Mouse (Mus musculus): Measurements from ENCODE around the gene Miga1. TPM values are rescaled to one million over a fixed set of nuclear protein-coding genes. Genes with fewer than 3 reads are reported as not detected.

Gene Miga1
- polyA plus RNA-seq, 1 experiment: 5.2 TPM

DNA sequence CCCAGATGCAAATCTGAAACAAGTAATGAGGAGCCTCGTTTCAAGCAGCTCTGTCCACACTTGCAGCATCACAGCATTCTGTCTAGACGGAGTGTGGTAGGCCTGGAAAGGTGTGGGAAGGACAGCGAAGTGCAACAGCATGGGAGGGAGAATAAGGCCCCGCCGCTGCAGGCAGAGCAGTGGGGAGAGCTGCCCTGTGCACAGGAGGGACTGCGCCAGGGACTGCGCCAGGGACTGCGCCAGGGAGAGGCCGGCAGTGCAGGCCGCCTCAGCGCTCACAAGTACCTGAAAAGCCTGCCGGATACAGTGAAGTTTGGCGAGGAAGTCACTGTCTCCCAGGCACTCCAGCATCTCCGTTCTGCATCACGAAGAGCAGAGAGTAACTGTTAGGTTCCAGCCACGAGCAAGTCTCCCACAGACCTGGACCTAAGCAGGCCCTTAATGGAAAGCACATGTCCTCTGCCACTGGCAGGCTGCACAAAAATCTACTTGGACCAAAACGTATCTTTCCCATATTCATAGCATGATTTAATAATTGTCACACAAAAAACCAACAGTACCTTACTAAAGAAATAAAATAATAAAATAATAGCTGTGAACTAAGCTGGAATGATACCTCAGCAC is 49.9 kb downstream of the Miga1 start:
- no peaks in the 10 kb centered on the region for H3K27me3 ChIP-seq (replicated peaks)
- H3K4me3 ChIP-seq (replicated peaks): no peak overlapping the region
- H3K9me3 ChIP-seq: no peaks in the 10 kb centered on the region
- H3K36me3 ChIP-seq (replicated peaks; ENCODE audit: low read length): peaks cover 80% of the 10 kb centered on the region
- no peak for TF ChIP-seq GATA1 (IDR thresholded peaks at IDR 0.05; ENCODE audit: borderline replicate concordance, low read length)
- no peak for TF ChIP-seq FLI1 (IDR thresholded peaks at IDR 0.05; ENCODE audit: low read length)
- peaks cover 11% of the 10 kb centered on the region for H3K4me1 ChIP-seq

DNA sequence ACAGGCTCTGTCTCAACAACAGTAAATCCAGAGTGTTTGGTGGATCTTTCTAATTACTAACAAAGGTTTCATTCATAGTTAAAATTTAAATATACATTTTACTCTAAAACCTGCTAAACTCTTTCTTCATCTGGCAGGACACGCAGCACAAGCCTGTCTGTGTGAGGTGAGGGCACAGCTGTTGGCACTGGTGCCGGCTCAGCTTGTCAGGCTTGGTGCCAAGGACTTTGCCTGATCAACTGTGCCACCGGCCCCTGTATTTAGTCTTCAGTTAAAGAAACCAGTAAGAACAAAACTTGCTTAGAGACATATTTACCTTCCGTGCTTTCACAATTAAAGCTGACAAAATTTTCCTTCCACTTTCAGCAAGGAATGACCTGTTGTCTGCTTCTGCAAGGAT is 51.5 kb downstream of the Miga1 start:
- peaks cover 11% of the 10 kb centered on the region for H3K4me1 ChIP-seq
- H3K9me3 ChIP-seq: no peaks in the 10 kb centered on the region
- H3K36me3 ChIP-seq (replicated peaks; ENCODE audit: low read length): peaks cover 80% of the 10 kb centered on the region
- TF ChIP-seq FLI1 (IDR thresholded peaks at IDR 0.05; ENCODE audit: low read length) (no peak), GATA1 (IDR thresholded peaks at IDR 0.05; ENCODE audit: borderline replicate concordance, low read length) (no peak)
- H3K4me3 ChIP-seq (replicated peaks): no peak overlapping the region
- H3K27me3 ChIP-seq (replicated peaks): no peaks in the 10 kb centered on the region

GRCm38 (mm10) chr3:152288276-152288675 is 51.9 kb downstream of the Miga1 start:
- H3K4me1 ChIP-seq: peaks cover 6% of the 10 kb centered on the region
- H3K9me3 ChIP-seq: no peaks in the 10 kb centered on the region
- H3K4me3 ChIP-seq (replicated peaks): no peak overlapping the region
- H3K36me3 ChIP-seq (replicated peaks; ENCODE audit: low read length): peaks cover 80% of the 10 kb centered on the region
- TF ChIP-seq GATA1 (IDR thresholded peaks at IDR 0.05; ENCODE audit: borderline replicate concordance, low read length): no peak
- no peaks in the 10 kb centered on the region for H3K27me3 ChIP-seq (replicated peaks)

- peaks cover 82% of the 10 kb centered on the region for H3K36me3 ChIP-seq (replicated peaks; ENCODE audit: low read length)
- peaks cover 4% of the 10 kb centered on the region; the same call in 1 of the 2 replicates for H3K4me1 ChIP-seq
- H3K27me3 ChIP-seq (replicated peaks): no peaks in the 10 kb centered on the region
- TF ChIP-seq GATA1 (IDR thresholded peaks at IDR 0.05; ENCODE audit: borderline replicate concordance, low read length): no peak
- TF ChIP-seq FLI1 (IDR thresholded peaks at IDR 0.05; ENCODE audit: low read length): no peak
- no peak overlapping the region for H3K4me3 ChIP-seq (replicated peaks)
- H3K9me3 ChIP-seq: no peaks in the 10 kb centered on the region
Observed at GRCm38 (mm10) chr3:152287810-152288209, 52.4 kb downstream of the Miga1 start.

GRCm38 (mm10) chr3:152284759-152285158 is 55.4 kb downstream of the Miga1 start:
- H3K27me3 ChIP-seq (replicated peaks): no peaks in the 10 kb centered on the region
- peaks cover 3% of the 10 kb centered on the region; the same call in 1 of the 2 replicates for H3K4me1 ChIP-seq
- H3K36me3 ChIP-seq (replicated peaks; ENCODE audit: low read length): peaks cover 77% of the 10 kb centered on the region
- no peak for TF ChIP-seq GATA1 (IDR thresholded peaks at IDR 0.05; ENCODE audit: borderline replicate concordance, low read length)
- TF ChIP-seq FLI1 (IDR thresholded peaks at IDR 0.05; ENCODE audit: low read length): no peak
- H3K4me3 ChIP-seq (replicated peaks): no peak overlapping the region
- no peaks in the 10 kb centered on the region for H3K9me3 ChIP-seq

DNA sequence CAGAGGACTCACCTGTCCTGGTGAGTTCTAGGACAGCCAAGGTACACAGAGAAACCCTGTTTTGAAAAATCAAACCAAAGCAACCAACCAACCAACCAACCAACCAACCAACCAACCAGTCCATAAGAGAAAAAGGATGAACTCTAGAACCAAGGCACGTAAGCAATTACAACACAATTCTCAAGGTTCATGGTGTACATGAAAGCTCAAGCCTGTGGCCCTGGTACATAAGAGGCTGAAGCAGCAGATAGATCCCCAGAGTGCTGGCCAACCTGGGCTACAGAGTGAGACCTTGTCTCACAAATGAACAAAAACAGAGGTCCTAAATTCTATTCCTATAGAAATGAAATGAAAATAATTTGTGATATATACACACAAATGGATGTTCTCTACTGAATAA is 55.9 kb downstream of the Miga1 start:
- Histone ChIP-seq H3K27me3 (replicated peaks) (no peaks in the 10 kb centered on the region), H3K4me3 (replicated peaks) (no peak overlapping the region), H3K4me1 (peaks cover 3% of the 10 kb centered on the region; the same call in 1 of the 2 replicates), H3K9me3 (no peaks in the 10 kb centered on the region), H3K36me3 (replicated peaks; ENCODE audit: low read length) (peaks cover 77% of the 10 kb centered on the region)
- TF ChIP-seq FLI1 (IDR thresholded peaks at IDR 0.05; ENCODE audit: low read length): no peak
- TF ChIP-seq GATA1 (IDR thresholded peaks at IDR 0.05; ENCODE audit: borderline replicate concordance, low read length): no peak

- no peak overlapping the region for H3K4me3 ChIP-seq (replicated peaks)
- H3K9me3 ChIP-seq: no peaks in the 10 kb centered on the region
- H3K27me3 ChIP-seq (replicated peaks): no peaks in the 10 kb centered on the region
- peaks cover 57% of the 10 kb centered on the region for H3K36me3 ChIP-seq (replicated peaks; ENCODE audit: low read length)
- TF ChIP-seq FLI1 (IDR thresholded peaks at IDR 0.05; ENCODE audit: low read length) (no peak), GATA1 (IDR thresholded peaks at IDR 0.05; ENCODE audit: borderline replicate concordance, low read length) (no peak)
- H3K4me1 ChIP-seq: peaks cover 3% of the 10 kb centered on the region; the same call in 1 of the 2 replicates
Observed at GRCm38 (mm10) chr3:152282126-152282525, 58.1 kb downstream of the Miga1 start.

DNA sequence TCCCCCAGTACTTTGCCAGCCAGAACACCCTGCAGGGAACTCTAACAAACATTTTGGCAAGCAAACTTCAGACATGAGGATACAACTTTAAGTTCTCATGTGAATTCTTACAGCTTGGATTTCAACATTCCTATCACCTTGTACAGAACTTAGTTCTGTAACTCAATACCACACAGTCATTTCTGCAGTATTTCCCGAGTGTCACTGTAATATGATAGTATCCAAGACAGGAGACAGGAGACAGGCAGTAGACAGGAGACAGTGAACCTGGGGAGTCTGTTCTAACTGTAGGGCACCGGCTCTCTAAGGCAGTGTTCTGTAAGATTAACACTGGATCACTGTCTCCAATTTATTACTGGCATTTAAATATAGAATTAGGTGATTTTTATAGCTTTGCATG is 61.8 kb downstream of the Miga1 start:
- H3K36me3 ChIP-seq (replicated peaks; ENCODE audit: low read length): peaks cover 45% of the 10 kb centered on the region
- no peak overlapping the region for H3K4me3 ChIP-seq (replicated peaks)
- TF ChIP-seq FLI1 (IDR thresholded peaks at IDR 0.05; ENCODE audit: low read length): no peak
- TF ChIP-seq GATA1 (IDR thresholded peaks at IDR 0.05; ENCODE audit: borderline replicate concordance, low read length): no peak
- peaks cover 3% of the 10 kb centered on the region; the same call in 1 of the 2 replicates for H3K4me1 ChIP-seq
- no peaks in the 10 kb centered on the region for H3K9me3 ChIP-seq
- no peaks in the 10 kb centered on the region for H3K27me3 ChIP-seq (replicated peaks)

DNA sequence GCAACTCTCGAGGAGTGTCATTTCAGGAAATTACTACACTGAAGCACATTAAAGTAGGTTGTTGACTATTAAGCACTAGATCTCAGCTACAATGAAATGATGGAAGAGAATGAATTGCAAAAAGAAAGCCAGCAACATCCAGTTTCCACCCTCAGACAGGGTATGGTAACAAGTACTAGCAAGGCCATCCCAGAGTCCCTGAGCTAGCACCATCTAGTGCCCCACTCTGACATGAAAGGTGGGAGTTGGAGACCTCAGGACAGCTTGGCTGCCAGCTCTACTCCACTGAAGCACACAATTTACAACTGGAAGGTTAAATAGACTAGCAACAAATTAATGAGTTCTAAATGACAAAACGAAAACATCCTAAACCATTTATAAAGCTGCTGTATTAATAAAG is 62.3 kb downstream of the Miga1 start:
- peaks cover 42% of the 10 kb centered on the region for H3K36me3 ChIP-seq (replicated peaks; ENCODE audit: low read length)

DNA sequence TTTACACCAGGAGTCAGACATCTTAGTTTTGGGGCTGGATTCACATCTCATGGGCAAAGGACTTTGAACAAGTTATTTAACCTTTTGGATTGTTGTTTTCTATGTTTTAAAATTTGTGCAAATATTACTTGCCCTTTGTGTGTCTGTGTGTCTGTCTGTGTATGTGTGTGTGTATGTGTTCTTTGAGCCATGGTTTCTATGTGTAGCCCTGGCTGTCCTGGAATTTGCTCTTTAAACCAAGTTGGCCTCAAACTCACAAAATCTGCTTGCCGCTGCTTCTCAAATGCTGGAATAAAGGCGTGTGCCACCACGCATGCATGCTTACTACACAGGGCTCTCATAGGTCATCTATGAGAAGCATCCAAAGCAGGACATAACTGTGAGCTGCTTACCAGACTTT is 63.3 kb downstream of the Miga1 start:
- H3K9me3 ChIP-seq: no peaks in the 10 kb centered on the region
- H3K36me3 ChIP-seq (replicated peaks; ENCODE audit: low read length): peaks cover 34% of the 10 kb centered on the region

More for the DNA sequence above, 62.3 kb downstream of the Miga1 start:
- no peak for TF ChIP-seq FLI1 (IDR thresholded peaks at IDR 0.05; ENCODE audit: low read length)
- no peak for TF ChIP-seq GATA1 (IDR thresholded peaks at IDR 0.05; ENCODE audit: borderline replicate concordance, low read length)
- Histone ChIP-seq H3K4me1 (peaks cover 3% of the 10 kb centered on the region; the same call in 1 of the 2 replicates), H3K27me3 (replicated peaks) (no peaks in the 10 kb centered on the region), H3K4me3 (replicated peaks) (no peak overlapping the region), H3K9me3 (no peaks in the 10 kb centered on the region)

More for the DNA sequence above, 63.3 kb downstream of the Miga1 start:
- Histone ChIP-seq H3K27me3 (replicated peaks) (no peaks in the 10 kb centered on the region), H3K4me1 (no peaks in the 10 kb centered on the region), H3K4me3 (replicated peaks) (no peak overlapping the region)
- no peak for TF ChIP-seq FLI1 (IDR thresholded peaks at IDR 0.05; ENCODE audit: low read length)
- no peak for TF ChIP-seq GATA1 (IDR thresholded peaks at IDR 0.05; ENCODE audit: borderline replicate concordance, low read length)

Data from megakaryocyte, embryonic 14.5 days (primary cell).